Mouse (Mus musculus) testis, adult 2 months (tissue): Measurements from ENCODE around the gene Gpr65.

ENCODE experiments used
- CTCF ChIP-seq: fragments of 200-500 bp; IDR thresholded peaks from 2 replicates; pipeline ENCODE4 v1.5.1; 2012; ENCODE audit warnings: low read depth, mild to moderate bottlenecking, inconsistent platforms, low read length, moderate library complexity; ENCODE audit not compliant: control insufficient read depth, insufficient read depth, insufficient replicate concordance
- POLR2A ChIP-seq: fragments of 200-500 bp; IDR thresholded peaks from 2 replicates; pipeline ENCODE4 v1.6.1; 2012; ENCODE audit warnings: low read depth, mild to moderate bottlenecking, inconsistent platforms, low read length, moderate library complexity; ENCODE audit not compliant: control insufficient read depth

GRCm38 (mm10) chr12:98311376-98312083, 43.1 kb downstream of the Gpr65 start:
- TF ChIP-seq CTCF = no peak
- TF ChIP-seq POLR2A = no peak
